Mouse (Mus musculus) neural tube, embryonic 14.5 days (tissue): ENCODE measurements at regions not wholly inside any gene's neighbourhood (a gene's known extent, or its start where the extent isn't known, plus 50 kb on each side); places are given as distances from the start of the nearest gene placed in this dataset.

Experiments
- ATAC-seq: fragments of 200-750 bp; cut with Nextera tagmentation; 2 replicates; pipeline ENCODE4 v1.8.0; 2017; ENCODE audit warnings: low read depth, mild to moderate bottlenecking, moderate TSS enrichment, moderate library complexity
- H3K27ac ChIP-seq: fragments of 300-500 bp; sonication (generic); 2 replicates; pipeline ENCODE4 v1.5.1; 2014; ENCODE audit warnings: low read depth, mild to moderate bottlenecking, control low read depth, low read length, moderate library complexity, mixed read lengths
- H3K27me3 ChIP-seq: fragments of 300-500 bp; sonication (generic); 2 replicates; pipeline ENCODE4 v1.6.1; 2014; ENCODE audit warnings: low read length; ENCODE audit not compliant: control insufficient read depth, insufficient read depth
- H3K36me3 ChIP-seq: fragments of 300-500 bp; sonication (generic); 2 replicates; pipeline ENCODE4 v1.6.1; 2014; ENCODE audit warnings: low read length, mixed read lengths; ENCODE audit not compliant: control insufficient read depth, insufficient read depth
- H3K4me1 ChIP-seq: fragments of 300-500 bp; sonication (generic); 2 replicates; pipeline ENCODE4 v1.6.1; 2014; ENCODE audit warnings: low read length; ENCODE audit not compliant: control insufficient read depth, insufficient read depth
- H3K4me2 ChIP-seq: fragments of 300-500 bp; sonication (generic); 2 replicates; pipeline ENCODE4 v1.6.1; 2014; ENCODE audit warnings: mild to moderate bottlenecking, low read depth, low read length, control low read depth
- H3K4me3 ChIP-seq: fragments of 300-500 bp; sonication (generic); 2 replicates; pipeline ENCODE4 v1.5.1; 2014; ENCODE audit warnings: low read depth, low read length, control low read depth, mixed read lengths
- H3K9ac ChIP-seq: fragments of 300-500 bp; sonication (generic); replicated peaks from 2 replicates; pipeline ENCODE4 v1.6.1; 2014; ENCODE audit warnings: low read depth, mild to moderate bottlenecking, control low read depth, low read length, mixed read lengths
- H3K9me3 ChIP-seq: fragments of 300-500 bp; sonication (generic); 2 replicates; pipeline ENCODE4 v1.6.1; 2016; ENCODE audit warnings: low read length; ENCODE audit not compliant: control insufficient read depth
- WGBS: fragments of 180-500 bp; shearing (Covaris S2); extraction: QIAGEN DNeasy Blood & Tissue Kit; methylation state at CpG from one replicate; pipeline ENCODE4 v1.1.7; 2014; 5-methylcytosine and 5-hydroxymethylcytosine counted together

GRCm38 (mm10) chr3:60819684-60820281, 182.8 kb upstream of the P2ry1 start:
- 83% methylated on average over 4 of the region's 4 CpGs for WGBS
- H3K9me3 ChIP-seq: no peaks in the 10 kb centered on the region
- no peak overlapping the region for H3K4me2 ChIP-seq
- no peak overlapping the region for H3K27ac ChIP-seq
- no peak overlapping the region for H3K9ac ChIP-seq
- no peaks in the 10 kb centered on the region for H3K36me3 ChIP-seq
- H3K27me3 ChIP-seq: no peaks in the 10 kb centered on the region
- H3K4me1 ChIP-seq: no peaks in the 10 kb centered on the region
- no peak overlapping the region for H3K4me3 ChIP-seq
- ATAC-seq: no peak

- Histone ChIP-seq H3K4me3 (no peak overlapping the region), H3K4me2 (no peak overlapping the region), H3K27ac (no peak overlapping the region), H3K9ac (no peak overlapping the region), H3K27me3 (no peaks in the 10 kb centered on the region), H3K4me1 (no peaks in the 10 kb centered on the region), H3K36me3 (no peaks in the 10 kb centered on the region), H3K9me3 (no peaks in the 10 kb centered on the region)
- no peak; the same call in 1 of the 2 replicates for ATAC-seq
Measured at GRCm38 (mm10) chr3:60821463-60821862, 181.1 kb upstream of the P2ry1 start.

GRCm38 (mm10) chr3:60826759-60827158, 175.8 kb upstream of the P2ry1 start:
- Histone ChIP-seq H3K36me3 (no peaks in the 10 kb centered on the region), H3K9ac (no peak overlapping the region), H3K4me2 (no peak overlapping the region), H3K27ac (no peak overlapping the region), H3K4me1 (no peaks in the 10 kb centered on the region), H3K27me3 (no peaks in the 10 kb centered on the region), H3K9me3 (no peaks in the 10 kb centered on the region), H3K4me3 (no peak overlapping the region)
- 89% methylated on average over 4 of the region's 4 CpGs for WGBS
- no peak for ATAC-seq

- 87% methylated on average over 4 of the region's 4 CpGs for WGBS
- H3K4me2 ChIP-seq: no peak overlapping the region
- no peaks in the 10 kb centered on the region for H3K36me3 ChIP-seq
- no peak overlapping the region for H3K4me3 ChIP-seq
- no peak overlapping the region for H3K27ac ChIP-seq
- H3K4me1 ChIP-seq: no peaks in the 10 kb centered on the region
- no peak overlapping the region for H3K9ac ChIP-seq
- no peak for ATAC-seq
- no peaks in the 10 kb centered on the region for H3K27me3 ChIP-seq
- H3K9me3 ChIP-seq: no peaks in the 10 kb centered on the region
Measured at GRCm38 (mm10) chr3:60832385-60832784, 170.2 kb upstream of the P2ry1 start.

GRCm38 (mm10) chr3:60841895-60842294, 160.7 kb upstream of the P2ry1 start:
- H3K36me3 ChIP-seq: no peaks in the 10 kb centered on the region
- WGBS: 94% methylated on average over 1 of the region's 1 CpGs
- no peaks in the 10 kb centered on the region for H3K4me1 ChIP-seq
- no peak overlapping the region for H3K4me3 ChIP-seq
- ATAC-seq: no peak
- H3K9me3 ChIP-seq: no peaks in the 10 kb centered on the region
- H3K27ac ChIP-seq: no peak overlapping the region
- H3K27me3 ChIP-seq: no peaks in the 10 kb centered on the region
- no peak overlapping the region for H3K9ac ChIP-seq
- H3K4me2 ChIP-seq: no peak overlapping the region

GRCm38 (mm10) chr3:60845293-60845692, 157.3 kb upstream of the P2ry1 start:
- whole genome bisulfite sequencing: 77% methylated on average over 2 of the region's 2 CpGs
- H3K9me3 ChIP-seq: no peaks in the 10 kb centered on the region
- H3K4me1 ChIP-seq: no peaks in the 10 kb centered on the region
- no peaks in the 10 kb centered on the region for H3K36me3 ChIP-seq
- H3K4me3 ChIP-seq: no peak overlapping the region
- H3K9ac ChIP-seq: no peak overlapping the region
- ATAC-seq: no peak
- H3K27ac ChIP-seq: no peak overlapping the region
- no peak overlapping the region for H3K4me2 ChIP-seq
- H3K27me3 ChIP-seq: no peaks in the 10 kb centered on the region

- Histone ChIP-seq H3K36me3 (no peaks in the 10 kb centered on the region), H3K4me3 (no peak overlapping the region), H3K27ac (no peak overlapping the region), H3K27me3 (no peaks in the 10 kb centered on the region), H3K9me3 (no peaks in the 10 kb centered on the region), H3K4me1 (no peaks in the 10 kb centered on the region), H3K4me2 (no peak overlapping the region), H3K9ac (no peak overlapping the region)
- no peak for ATAC-seq
- WGBS: 87% methylated on average over 2 of the region's 2 CpGs
Measured at GRCm38 (mm10) chr3:60848437-60848836, 154.2 kb upstream of the P2ry1 start.

GRCm38 (mm10) chr3:60853773-60854172, 148.8 kb upstream of the P2ry1 start:
- no peak for ATAC-seq
- no peaks in the 10 kb centered on the region for H3K36me3 ChIP-seq
- H3K9me3 ChIP-seq: no peaks in the 10 kb centered on the region
- no peak overlapping the region for H3K4me3 ChIP-seq
- H3K27me3 ChIP-seq: no peaks in the 10 kb centered on the region
- no peaks in the 10 kb centered on the region for H3K4me1 ChIP-seq
- WGBS: 62% methylated on average over 5 of the region's 5 CpGs
- no peak overlapping the region for H3K4me2 ChIP-seq
- H3K9ac ChIP-seq: no peak overlapping the region
- H3K27ac ChIP-seq: no peak overlapping the region

GRCm38 (mm10) chr3:60855734-60856133, 146.9 kb upstream of the P2ry1 start:
- ATAC-seq: no peak
- Histone ChIP-seq H3K9me3 (no peaks in the 10 kb centered on the region), H3K4me2 (no peak overlapping the region), H3K27me3 (no peaks in the 10 kb centered on the region), H3K4me1 (no peaks in the 10 kb centered on the region), H3K36me3 (no peaks in the 10 kb centered on the region), H3K4me3 (no peak overlapping the region), H3K9ac (no peak overlapping the region), H3K27ac (no peak overlapping the region)
- WGBS: 47% methylated on average over 2 of the region's 2 CpGs
